Mouse (Mus musculus) erythroid progenitor cell, adult 5-6 weeks (primary cell): Measurements from ENCODE around the gene Atxn1. TPM values are rescaled to one million over a fixed set of nuclear protein-coding genes. Genes with fewer than 3 reads are reported as not detected.
A peak's percentile ranks its signal among the peaks of the same experiment; 100 is the strongest.

Source experiments
- ATAC-seq: replicated peaks from 2 replicates; pipeline ENCODE4 v1.8.0; 2016; ENCODE audit warnings: moderate number of reproducible peaks, mild to moderate bottlenecking, moderate TSS enrichment, inconsistent platforms; ENCODE audit not compliant: poor library complexity, low FRiP score, severe bottlenecking
- total RNA-seq, 2 experiments: library from RNA; stranded (forward) in 1 of 2; stranded (reverse) in 1 of 2; fragments of 150-400 nt in 1 of 2; fragments of 186-747, 209-891 nt in 1 of 2; gene quantifications; 2 replicates each; pipeline versions ENCODE4 v1.2.3 to v1.2.4; 2015 to 2017; ENCODE audit warnings: low replicate concordance in 2 of 2

The Atxn1 gene
- total RNA-seq, 2 experiments from 2014 or later, result 7.2 to 30.2 TPM

- peak; percentile 74 for ATAC-seq
Measured at GRCm38 (mm10) chr13:45963497-45964330, 1.1 kb downstream of the Atxn1 start.

DNA sequence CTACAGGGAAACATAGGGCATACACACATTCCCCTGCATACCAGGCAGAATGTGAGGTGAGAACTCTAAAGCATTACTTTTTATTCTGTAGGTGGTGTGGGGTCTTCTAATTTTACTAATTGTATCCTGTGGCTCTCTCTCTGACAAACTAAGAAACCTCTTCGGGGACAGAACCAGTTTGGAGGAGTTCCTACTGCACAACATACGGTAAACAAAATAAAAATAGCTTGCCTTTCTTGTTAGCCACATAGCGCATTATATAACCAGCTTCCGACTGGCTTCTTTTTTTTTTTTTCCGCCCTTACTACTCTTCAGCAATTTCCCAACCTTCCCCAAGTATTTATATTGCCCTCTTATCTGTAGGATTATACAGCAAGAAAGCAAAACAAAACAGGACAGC is 2.0 kb downstream of the Atxn1 start:
- ATAC-seq, result no peak

- no peak for ATAC-seq
Measured at GRCm38 (mm10) chr13:45961871-45962630, 2.8 kb downstream of the Atxn1 start.

- ATAC-seq, result no peak
Measured at GRCm38 (mm10) chr13:45960311-45960965, 4.4 kb downstream of the Atxn1 start.

GRCm38 (mm10) chr13:45958306-45958705 is 6.5 kb downstream of the Atxn1 start:
- ATAC-seq, result no peak

GRCm38 (mm10) chr13:45957629-45958028 is 7.2 kb downstream of the Atxn1 start:
- no peak for ATAC-seq

- no peak for ATAC-seq
Measured at GRCm38 (mm10) chr13:45956287-45956686, 8.5 kb downstream of the Atxn1 start.

DNA sequence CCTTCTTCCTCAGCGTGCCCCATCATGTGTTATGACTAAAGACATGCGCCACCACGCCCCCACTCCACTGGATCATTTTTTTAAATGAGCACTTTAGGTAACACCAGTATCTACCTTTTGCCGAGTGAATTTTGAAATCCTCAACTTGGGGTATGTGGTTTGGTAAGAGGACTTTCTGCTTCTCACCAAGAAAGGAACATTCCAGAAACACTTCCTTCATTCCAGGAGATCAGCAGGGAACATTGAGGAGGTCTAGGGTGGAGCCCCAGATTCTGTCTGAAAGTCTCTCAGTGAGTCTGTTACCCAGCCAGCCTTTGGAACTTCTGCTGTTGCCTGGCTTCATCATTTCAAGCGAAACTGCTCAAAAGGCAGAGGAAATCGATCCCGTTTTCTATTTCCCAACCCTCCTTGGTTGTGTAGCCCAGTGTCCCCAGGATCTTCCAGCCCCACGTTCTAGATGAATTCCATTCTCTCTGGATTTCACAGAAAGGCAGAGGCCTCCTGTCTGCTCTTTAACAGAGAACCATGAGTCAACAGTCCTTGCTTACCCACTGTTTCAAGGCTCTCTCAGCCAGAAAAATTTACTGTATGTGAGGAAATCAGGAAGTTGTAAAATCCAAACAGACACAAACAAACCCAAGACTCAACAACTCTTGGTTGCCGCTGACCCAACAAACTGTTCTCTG is 9.3 kb downstream of the Atxn1 start:
- no peak for ATAC-seq

- no peak for ATAC-seq
Measured at GRCm38 (mm10) chr13:45953098-45953497, 11.7 kb downstream of the Atxn1 start.

DNA sequence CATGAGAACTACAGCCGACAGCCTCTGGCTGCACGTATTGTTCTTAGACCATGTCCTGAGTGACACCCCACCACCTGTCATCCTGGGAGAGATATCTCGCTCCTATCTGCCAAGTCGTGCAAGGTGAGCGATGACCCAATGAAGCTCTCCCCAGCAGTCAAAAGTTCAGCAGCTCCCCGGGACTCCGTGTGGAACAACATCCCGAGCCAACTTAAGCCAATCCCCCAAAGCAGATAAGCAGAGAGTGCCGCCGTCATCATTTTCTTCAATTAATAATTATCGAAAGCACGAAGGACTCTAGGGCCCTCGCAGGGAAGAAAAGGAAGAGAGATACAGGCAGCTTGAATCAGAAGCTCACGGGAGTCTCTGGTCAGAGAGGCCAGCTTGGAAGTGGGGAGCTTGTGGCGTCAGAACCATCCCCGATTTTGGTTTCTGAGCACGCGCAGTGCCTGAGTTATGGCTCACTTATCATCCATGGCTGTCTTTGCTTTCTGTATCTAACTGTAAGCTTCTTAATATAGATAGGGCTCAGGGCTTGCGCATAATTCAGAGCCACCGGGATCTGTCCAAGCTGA is 13.7 kb downstream of the Atxn1 start:
- no peak for ATAC-seq

DNA sequence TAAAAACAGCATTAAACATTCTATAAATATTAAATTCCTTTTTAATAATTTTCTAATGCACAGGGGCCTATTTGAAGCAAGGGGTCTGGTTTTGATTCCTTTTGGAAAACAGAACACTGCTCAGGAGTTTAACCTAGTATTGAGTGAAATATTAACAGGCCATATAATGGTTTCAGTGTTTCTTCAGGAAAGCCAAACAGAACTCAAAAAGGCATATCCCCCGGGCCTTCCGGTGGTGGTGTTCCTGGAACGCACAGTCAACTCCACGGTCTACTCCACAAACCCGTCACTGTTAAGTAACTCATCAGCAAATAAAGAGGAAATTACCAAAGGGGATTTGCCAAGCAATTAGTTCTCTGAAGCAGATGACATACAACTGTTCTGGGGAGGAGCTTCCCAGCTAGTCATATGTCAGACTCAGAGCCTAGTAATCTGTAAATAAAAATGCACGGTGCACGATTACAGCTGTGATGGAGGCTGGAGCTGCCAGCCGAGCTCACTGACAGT is 14.4 kb downstream of the Atxn1 start:
- ATAC-seq, result no peak

GRCm38 (mm10) chr13:45946136-45946535 is 18.7 kb downstream of the Atxn1 start:
- ATAC-seq, result no peak

DNA sequence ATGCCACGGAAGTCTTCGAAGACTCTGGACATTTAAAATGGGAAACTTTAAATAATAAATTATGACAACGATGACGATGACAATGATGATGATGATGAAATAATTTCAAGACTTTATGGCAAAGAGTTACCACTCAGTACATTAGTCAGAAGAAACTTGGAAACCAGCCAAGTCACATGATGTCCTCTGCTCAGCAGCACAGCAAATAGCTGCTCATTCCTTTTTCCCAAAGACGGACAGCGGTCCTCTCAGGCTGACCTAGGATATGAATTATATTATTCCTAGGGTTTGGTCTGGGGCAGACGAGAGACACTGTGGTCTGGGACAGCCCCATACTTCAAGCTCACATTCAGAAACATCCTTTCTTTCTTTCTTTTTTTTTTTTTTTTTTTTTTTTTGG is 22.5 kb downstream of the Atxn1 start:
- ATAC-seq, result no peak

DNA sequence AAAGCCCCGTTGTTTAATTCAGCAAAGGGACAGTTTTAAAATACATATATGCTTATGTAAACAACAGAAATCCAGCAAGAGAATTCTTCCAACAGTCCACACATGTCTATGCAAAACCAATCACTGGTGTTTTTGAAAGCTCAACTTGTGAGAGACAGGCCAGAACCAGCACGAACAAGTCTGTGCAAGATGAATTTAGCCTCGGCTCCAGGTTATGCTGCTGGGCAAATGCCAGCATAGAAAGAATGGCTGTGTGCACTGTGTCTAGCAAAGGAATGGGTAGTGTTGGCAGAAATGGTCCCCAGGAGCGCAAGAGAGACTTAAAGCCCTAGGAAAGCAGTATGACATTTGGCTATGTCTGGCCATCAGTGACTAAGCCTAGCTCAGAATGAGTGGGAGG is 24.1 kb downstream of the Atxn1 start:
- ATAC-seq, result no peak

- ATAC-seq, result no peak
Measured at GRCm38 (mm10) chr13:45939561-45939960, 25.2 kb downstream of the Atxn1 start.

- no peak for ATAC-seq
Measured at GRCm38 (mm10) chr13:45938083-45938482, 26.7 kb downstream of the Atxn1 start.

GRCm38 (mm10) chr13:45936765-45937164 is 28.0 kb downstream of the Atxn1 start:
- ATAC-seq, result no peak

DNA sequence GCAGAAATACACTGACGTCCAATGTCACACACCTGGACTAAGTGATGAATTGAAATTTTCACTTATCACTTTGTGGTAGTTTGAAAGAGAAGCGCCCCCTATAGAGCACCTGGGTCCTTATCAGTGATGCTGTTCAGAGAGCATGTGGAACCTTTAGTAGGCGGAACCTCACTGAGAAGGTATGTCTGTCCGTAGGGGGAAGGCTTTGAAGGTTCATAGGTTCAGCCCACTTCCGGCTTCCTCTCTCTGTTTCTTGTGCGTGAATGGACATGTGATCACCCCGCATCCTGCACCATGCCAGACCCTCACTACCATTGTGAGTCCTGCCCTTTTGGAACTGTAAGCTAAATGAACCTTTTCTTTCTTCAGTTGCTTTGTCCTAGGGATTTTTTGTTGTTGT is 29.0 kb downstream of the Atxn1 start:
- ATAC-seq, result no peak

DNA sequence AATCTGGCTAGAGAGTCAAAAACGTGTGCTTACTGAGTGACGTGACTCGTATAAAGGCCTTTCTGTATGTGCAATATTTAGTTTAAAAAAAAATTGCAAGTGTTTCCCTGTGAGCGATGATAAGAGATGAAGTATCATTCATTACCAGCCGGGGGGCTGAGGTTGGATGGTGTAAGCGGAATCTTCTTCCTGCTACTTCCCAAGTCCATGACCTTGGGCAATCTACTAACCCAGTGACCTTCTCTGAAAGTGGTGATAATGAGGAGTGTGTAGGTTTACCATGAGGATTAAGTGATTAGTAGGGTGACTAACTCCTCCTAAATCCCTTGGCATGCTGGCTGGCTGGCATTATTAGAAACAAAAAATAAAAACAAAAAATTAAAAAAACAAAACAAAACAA is 30.0 kb downstream of the Atxn1 start:
- ATAC-seq, result no peak

- ATAC-seq, result no peak
Measured at GRCm38 (mm10) chr13:45934085-45934484, 30.7 kb downstream of the Atxn1 start.
